Mouse (Mus musculus): ENCODE results near the gene Atp1a3. TPM values are rescaled to one million over a fixed set of nuclear protein-coding genes. Genes with fewer than 3 reads are reported as not detected.

Gene Atp1a3
- polyA plus RNA-seq, 1 experiment from 2014 or later = 284 TPM

- Histone ChIP-seq H3K4me3 (replicated peaks; ENCODE audit: low read depth, low read length) (peak within 1 kb of the TSS; percentile 32), H3K4me1 (ENCODE audit: control insufficient read depth, insufficient read depth, low read length) (peaks cover 17% of the 10 kb centered on the region; the same call in 1 of the 2 replicates), H3K27me3 (ENCODE audit: control insufficient read depth, insufficient read depth, low read length) (peaks cover 79% of the 10 kb centered on the region), H3K9me3 (ENCODE audit: control insufficient read depth, low read length) (no peaks in the 10 kb centered on the region), H3K9ac (replicated peaks; ENCODE audit: low read length) (peak within 1 kb of the TSS; percentile 34; the same call in 1 of the 2 replicates), H3K27ac (replicated peaks; ENCODE audit: low read depth, low read length) (no peak within 1 kb of the TSS), H3K4me2 (ENCODE audit: low read length) (peak within 1 kb of the TSS; percentile 58), H3K36me3 (ENCODE audit: control insufficient read depth, insufficient read depth, low read length) (no peaks in the 10 kb centered on the region)
- no peak for ATAC-seq (ENCODE audit: low FRiP score, low TSS enrichment)
- WGBS = under 1% methylated on average over 66 of the region's 72 CpGs
- DNase-seq = peak; percentile 47
Observed at GRCm38 (mm10) chr7:24944257-24944950, 61.4 kb downstream of the Atp1a3 start, which contains the start of gene Gm4881. Gm4881 (minus strand) TSS chr7:24944494.

- H3K9ac ChIP-seq (replicated peaks; ENCODE audit: low read length) = no peak overlapping the region
- 4% methylated on average over 6 of the region's 6 CpGs for WGBS
- 0 out of 2 replicates have a peak, but pooled peaks cover 10% of the 10 kb centered on the region for H3K4me1 ChIP-seq (ENCODE audit: control insufficient read depth, insufficient read depth, low read length)
- H3K9me3 ChIP-seq (ENCODE audit: control insufficient read depth, low read length) = no peaks in the 10 kb centered on the region
- no peaks in the 10 kb centered on the region for H3K36me3 ChIP-seq (ENCODE audit: control insufficient read depth, insufficient read depth, low read length)
- H3K27me3 ChIP-seq (ENCODE audit: control insufficient read depth, insufficient read depth, low read length) = peaks cover 73% of the 10 kb centered on the region
- DNase-seq = no peak
- H3K27ac ChIP-seq (replicated peaks; ENCODE audit: low read depth, low read length) = no peak overlapping the region
- ATAC-seq (ENCODE audit: low FRiP score, low TSS enrichment) = no peak
- H3K4me3 ChIP-seq (replicated peaks; ENCODE audit: low read depth, low read length) = no peak overlapping the region
- peak overlapping the region; percentile 58; the same call in 1 of the 2 replicates for H3K4me2 ChIP-seq (ENCODE audit: low read length)
Observed at GRCm38 (mm10) chr7:24943641-24944040, 62.1 kb downstream of the Atp1a3 start.

DNA sequence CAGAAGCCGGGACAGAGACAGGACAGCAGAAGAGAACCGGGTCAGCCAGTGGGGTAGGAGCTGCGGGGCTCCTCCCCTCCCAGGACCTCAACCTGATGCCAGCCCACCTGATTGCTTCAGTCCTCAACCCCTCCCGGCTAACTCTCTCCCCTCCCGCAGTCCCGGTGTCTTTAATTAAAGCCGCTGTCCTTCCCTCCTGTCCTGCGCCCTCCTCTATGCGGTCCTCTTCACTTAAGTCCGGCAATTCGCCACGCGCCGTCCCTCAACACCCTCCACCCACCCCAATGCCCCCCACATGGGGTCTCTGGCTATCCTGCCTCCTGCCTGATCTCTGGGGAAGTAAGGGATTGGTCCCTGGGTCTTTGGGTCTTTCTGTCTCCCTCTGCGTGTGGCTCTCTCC, 74.1 kb downstream of the Atp1a3 start:
- Histone ChIP-seq H3K27me3 (ENCODE audit: control insufficient read depth, insufficient read depth, low read length) (peaks cover 48% of the 10 kb centered on the region), H3K27ac (replicated peaks; ENCODE audit: low read depth, low read length) (no peak overlapping the region), H3K4me2 (ENCODE audit: low read length) (peak overlapping the region; percentile 28), H3K4me1 (ENCODE audit: control insufficient read depth, insufficient read depth, low read length) (peaks cover 19% of the 10 kb centered on the region), H3K9me3 (ENCODE audit: control insufficient read depth, low read length) (no peaks in the 10 kb centered on the region), H3K36me3 (ENCODE audit: control insufficient read depth, insufficient read depth, low read length) (peaks cover 9% of the 10 kb centered on the region), H3K4me3 (replicated peaks; ENCODE audit: low read depth, low read length) (peak overlapping the region; percentile 9; the same call in 1 of the 2 replicates), H3K9ac (replicated peaks; ENCODE audit: low read length) (no peak overlapping the region)
- WGBS = 0% methylated on average over 15 of the region's 15 CpGs
- DNase-seq (no peak), ATAC-seq (ENCODE audit: low FRiP score, low TSS enrichment) (no peak)

GRCm38 (mm10) chr7:24930475-24930874, 75.3 kb downstream of the Atp1a3 start:
- 0 out of 2 replicates have a peak overlapping the region, but pooled peaks have one; percentile 14 for H3K9ac ChIP-seq (replicated peaks; ENCODE audit: low read length)

More at GRCm38 (mm10) chr7:24930475-24930874, 75.3 kb downstream of the Atp1a3 start:
- ATAC-seq (ENCODE audit: low FRiP score, low TSS enrichment) = no peak
- Histone ChIP-seq H3K36me3 (ENCODE audit: control insufficient read depth, insufficient read depth, low read length) (peaks cover 19% of the 10 kb centered on the region), H3K4me3 (replicated peaks; ENCODE audit: low read depth, low read length) (0 out of 2 replicates have a peak overlapping the region, but pooled peaks have one; percentile 7), H3K27me3 (ENCODE audit: control insufficient read depth, insufficient read depth, low read length) (peaks cover 48% of the 10 kb centered on the region), H3K27ac (replicated peaks; ENCODE audit: low read depth, low read length) (no peak overlapping the region), H3K9me3 (ENCODE audit: control insufficient read depth, low read length) (no peaks in the 10 kb centered on the region), H3K4me2 (ENCODE audit: low read length) (peak overlapping the region; percentile 22; the same call in 1 of the 2 replicates), H3K4me1 (ENCODE audit: control insufficient read depth, insufficient read depth, low read length) (peaks cover 18% of the 10 kb centered on the region)
- WGBS = 41% methylated on average over 6 of the region's 6 CpGs
- DNase-seq = no peak

Small RNAs within 50 kb of the gene (microRNA-seq; reads per million reads assigned to microRNA genes)
- gene Mir7046 (1.8 reads per million, percentile 8 among the genes with 10 or more reads in this experiment), gene Mir7047 (1.6 reads per million, percentile 6 among the genes with 10 or more reads in this experiment)

Other genes with a start within 250 kb of the Atp1a3 start
- gene Cd177, start 245.6 kb downstream of the Atp1a3 start, polyA plus RNA-seq (2014; fragmentation: Nextera tagmentation; extraction: Ambion mirVana) = 0.24 and 1.2 TPM in 2 replicates
- gene Ceacam10, start 228.8 kb downstream of the Atp1a3 start, polyA plus RNA-seq (2014; fragmentation: Nextera tagmentation; extraction: Ambion mirVana) = not detected in 2 replicates
- gene Gm9844, start 143.7 kb downstream of the Atp1a3 start, polyA plus RNA-seq (2014; fragmentation: Nextera tagmentation; extraction: Ambion mirVana) = 36.2 and 58.3 TPM in 2 replicates
- gene Lypd4, start 136.0 kb downstream of the Atp1a3 start, polyA plus RNA-seq (2014; fragmentation: Nextera tagmentation; extraction: Ambion mirVana) = not detected in 2 replicates
- not detected in 2 replicates for gene Dmrtc2, start 135.9 kb downstream of the Atp1a3 start, polyA plus RNA-seq (2014; fragmentation: Nextera tagmentation; extraction: Ambion mirVana)
- 1,428 and 1,598 TPM in 2 replicates for gene Rps19, start 121.6 kb downstream of the Atp1a3 start, polyA plus RNA-seq (2014; fragmentation: Nextera tagmentation; extraction: Ambion mirVana)
- gene Cd79a, start 108.6 kb downstream of the Atp1a3 start, polyA plus RNA-seq (2014; fragmentation: Nextera tagmentation; extraction: Ambion mirVana) = 0.28 TPM in 1 of 2 replicates, not detected in the other
- 44.7 and 51.0 TPM in 2 replicates for gene Arhgef1, start 103.0 kb downstream of the Atp1a3 start, polyA plus RNA-seq (2014; fragmentation: Nextera tagmentation; extraction: Ambion mirVana)
- gene Gm4881, start 61.5 kb downstream of the Atp1a3 start, polyA plus RNA-seq (2014; fragmentation: Nextera tagmentation; extraction: Ambion mirVana) = 5.0 and 6.1 TPM in 2 replicates
- 234 and 311 TPM in 2 replicates for gene Rabac1, start 33.2 kb downstream of the Atp1a3 start, polyA plus RNA-seq (2014; fragmentation: Nextera tagmentation; extraction: Ambion mirVana)
- 21.7 and 27.3 TPM in 2 replicates for gene Grik5, start 66.4 kb upstream of the Atp1a3 start, polyA plus RNA-seq (2014; fragmentation: Nextera tagmentation; extraction: Ambion mirVana)
- gene Zfp574, start 66.6 kb upstream of the Atp1a3 start, polyA plus RNA-seq (2014; fragmentation: Nextera tagmentation; extraction: Ambion mirVana) = 24.9 and 33.0 TPM in 2 replicates
- gene Pou2f2, start 173.8 kb upstream of the Atp1a3 start, polyA plus RNA-seq (2014; fragmentation: Nextera tagmentation; extraction: Ambion mirVana) = 40.6 and 46.7 TPM in 2 replicates
- 15.7 and 15.9 TPM in 2 replicates for gene Dedd2, start 214.7 kb upstream of the Atp1a3 start, polyA plus RNA-seq (2014; fragmentation: Nextera tagmentation; extraction: Ambion mirVana)
- 2.5 TPM in 2 replicates for gene Zfp526, start 215.5 kb upstream of the Atp1a3 start, polyA plus RNA-seq (2014; fragmentation: Nextera tagmentation; extraction: Ambion mirVana)
- 20.7 and 26.0 TPM in 2 replicates for gene Gsk3a, start 231.9 kb upstream of the Atp1a3 start, polyA plus RNA-seq (2014; fragmentation: Nextera tagmentation; extraction: Ambion mirVana)
- gene Erf, start 244.8 kb upstream of the Atp1a3 start, polyA plus RNA-seq (2014; fragmentation: Nextera tagmentation; extraction: Ambion mirVana) = 2.2 and 4.8 TPM in 2 replicates

All from midbrain, embryonic 14.5 days (tissue).